Mouse (Mus musculus) myocyte (in vitro differentiated cells): ENCODE measurements around the gene Sema3c.

Experiments
- POLR2A ChIP-seq: IDR thresholded peaks from one replicate; pipeline ENCODE4 v1.6.1; 2011; ENCODE audit warnings: low read depth, mild to moderate bottlenecking, control low read depth, moderate library complexity; ENCODE audit not compliant: insufficient read length
- TCF12 ChIP-seq: IDR thresholded peaks from one replicate; pipeline ENCODE4 v1.6.1; 2011; ENCODE audit warnings: mild to moderate bottlenecking, control low read depth; ENCODE audit not compliant: poor library complexity, insufficient read depth, severe bottlenecking
- USF1 ChIP-seq: IDR thresholded peaks from one replicate; pipeline ENCODE4 v1.6.1; 2011; ENCODE audit warnings: low read depth, mild to moderate bottlenecking, control low read depth, moderate library complexity

DNA sequence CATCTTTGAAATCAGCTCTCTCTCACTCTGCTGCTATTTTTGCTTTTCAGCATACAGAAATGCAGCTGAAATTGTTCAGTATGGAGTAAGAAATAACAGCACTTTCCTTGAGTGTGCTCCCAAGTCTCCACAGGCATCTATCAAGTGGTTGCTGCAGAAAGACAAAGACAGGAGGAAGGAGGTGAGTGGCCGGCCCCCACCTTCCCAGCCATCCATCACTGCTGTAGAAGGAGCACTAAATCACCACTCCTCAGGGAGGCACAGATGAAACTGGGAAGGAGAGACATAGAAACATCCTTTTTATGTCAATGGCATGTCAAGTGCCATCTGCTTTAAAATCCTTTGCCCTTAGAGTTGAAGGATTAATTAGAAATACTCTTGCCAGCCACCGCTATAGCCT is 149.9 kb downstream of the Sema3c start:
- TF ChIP-seq TCF12 (no peak), USF1 (no peak), POLR2A (no peak)
